Mouse (Mus musculus) kidney, embryonic 15.5 days (tissue): ENCODE measurements around the gene Zfp46. TPM values are rescaled to one million over a fixed set of nuclear protein-coding genes. Genes with fewer than 3 reads are reported as not detected.

ENCODE experiments used
- ATAC-seq: fragments of 200-750 bp; cut with Nextera tagmentation; replicated peaks from 2 replicates; pipeline ENCODE4 v1.8.0; 2017; ENCODE audit warnings: moderate TSS enrichment; ENCODE audit not compliant: low FRiP score
- H3K27ac ChIP-seq: fragments of 300-500 bp; sonication (generic); 2 replicates; pipeline ENCODE4 v1.5.1; 2015; ENCODE audit warnings: mild to moderate bottlenecking, inconsistent platforms
- H3K27me3 ChIP-seq: fragments of 300-500 bp; sonication (generic); 2 replicates; pipeline ENCODE4 v1.6.1; 2015; ENCODE audit warnings: inconsistent platforms
- H3K36me3 ChIP-seq: fragments of 300-500 bp; sonication (generic); 2 replicates; pipeline ENCODE4 v1.6.1; 2015; ENCODE audit warnings: inconsistent platforms
- H3K4me1 ChIP-seq: fragments of 300-500 bp; sonication (generic); 2 replicates; pipeline ENCODE4 v1.6.1; 2015; ENCODE audit warnings: inconsistent platforms
- H3K4me2 ChIP-seq: fragments of 300-500 bp; sonication (generic); 2 replicates; pipeline ENCODE4 v1.6.1; 2015; ENCODE audit warnings: moderate library complexity, mild to moderate bottlenecking, inconsistent platforms
- H3K4me3 ChIP-seq: fragments of 300-500 bp; sonication (generic); replicated peaks from 2 replicates; pipeline ENCODE4 v1.5.1; 2015; ENCODE audit warnings: mild to moderate bottlenecking, inconsistent platforms
- H3K9ac ChIP-seq: fragments of 300-500 bp; sonication (generic); 2 replicates; pipeline ENCODE4 v1.6.1; 2015; ENCODE audit warnings: mild to moderate bottlenecking, inconsistent platforms
- H3K9me3 ChIP-seq: fragments of 300-500 bp; sonication (generic); replicated peaks from 2 replicates; pipeline ENCODE4 v1.6.1; 2016; ENCODE audit warnings: inconsistent platforms
- WGBS: fragments of 180-500 bp; shearing (Covaris S2); methylation state at CpG from one replicate; pipeline ENCODE4 v1.1.7; 2015; ENCODE audit warnings: mixed read lengths; 5-methylcytosine and 5-hydroxymethylcytosine counted together
- polyA plus RNA-seq: library from polyadenylated mRNA; unstranded; fragments of >200 nt; fragmentation: Nextera tagmentation; extraction: Ambion mirVana; gene quantifications from 2 replicates; pipeline ENCODE4 v1.2.1, GENCODE M21; 2015

Zfp46 gene
- polyA plus RNA-seq, 1 experiment from 2014 or later = 22.8 TPM

DNA sequence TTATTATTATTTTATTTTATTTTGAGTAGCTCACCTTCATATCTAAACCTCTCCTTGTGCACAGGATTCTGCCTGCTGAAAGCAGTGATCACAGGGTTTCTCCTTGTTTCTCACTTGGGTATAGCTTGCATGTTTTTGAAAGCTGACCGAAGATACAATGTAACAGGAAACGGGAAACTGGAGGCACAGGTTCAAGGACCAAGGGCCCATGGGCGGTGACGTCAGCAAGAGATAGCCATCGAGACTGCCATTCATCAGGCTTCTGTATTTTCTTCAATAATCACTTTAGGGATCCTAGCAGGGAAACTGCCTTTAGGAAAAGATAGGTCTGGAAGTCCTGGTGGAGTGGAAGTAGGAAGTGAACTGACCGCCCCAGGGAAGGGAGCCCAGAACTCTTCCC lies 7.2 kb downstream of the Zfp46 start:
- 87% methylated on average over 6 of the region's 6 CpGs for WGBS

DNA sequence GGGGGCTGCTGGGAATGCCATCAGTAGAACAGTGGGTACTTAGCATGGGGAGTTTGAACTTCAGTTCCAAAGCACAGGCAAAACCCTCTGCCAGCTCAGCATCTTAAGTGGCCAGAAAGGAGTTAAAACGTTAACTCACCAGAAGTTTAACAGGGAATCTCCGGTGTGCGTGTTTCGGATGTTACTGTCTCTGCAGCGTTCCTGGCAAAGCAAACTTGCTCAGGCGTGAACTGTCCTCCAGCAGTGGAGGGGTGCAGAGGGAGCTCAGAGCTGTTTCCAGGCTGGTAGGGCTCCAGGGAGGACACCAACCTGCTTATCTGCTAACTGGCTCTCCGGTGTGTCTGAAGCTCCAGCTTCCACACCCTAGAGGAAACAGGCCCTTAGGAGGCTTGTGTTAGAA lies 11.5 kb downstream of the Zfp46 start:
- H3K9me3 ChIP-seq = no peaks in the 10 kb centered on the region
- H3K4me2 ChIP-seq = no peak overlapping the region
- no peaks in the 10 kb centered on the region for H3K4me1 ChIP-seq
- no peaks in the 10 kb centered on the region for H3K27me3 ChIP-seq
- 29% methylated on average over 7 of the region's 7 CpGs for WGBS
- peak overlapping the region; percentile 48; the same call in 1 of the 2 replicates for H3K27ac ChIP-seq
- no peak overlapping the region for H3K9ac ChIP-seq
- peak; percentile 62; the same call in 1 of the 2 replicates for ATAC-seq
- no peak overlapping the region for H3K4me3 ChIP-seq
- peaks cover 35% of the 10 kb centered on the region for H3K36me3 ChIP-seq

More for the DNA sequence above, 7.2 kb downstream of the Zfp46 start:
- ATAC-seq = no peak
- Histone ChIP-seq H3K9me3 (no peaks in the 10 kb centered on the region), H3K4me3 (no peak overlapping the region), H3K27me3 (no peaks in the 10 kb centered on the region), H3K4me2 (no peak overlapping the region), H3K9ac (no peak overlapping the region), H3K27ac (no peak overlapping the region), H3K36me3 (peaks cover 73% of the 10 kb centered on the region), H3K4me1 (peaks cover 9% of the 10 kb centered on the region)

DNA sequence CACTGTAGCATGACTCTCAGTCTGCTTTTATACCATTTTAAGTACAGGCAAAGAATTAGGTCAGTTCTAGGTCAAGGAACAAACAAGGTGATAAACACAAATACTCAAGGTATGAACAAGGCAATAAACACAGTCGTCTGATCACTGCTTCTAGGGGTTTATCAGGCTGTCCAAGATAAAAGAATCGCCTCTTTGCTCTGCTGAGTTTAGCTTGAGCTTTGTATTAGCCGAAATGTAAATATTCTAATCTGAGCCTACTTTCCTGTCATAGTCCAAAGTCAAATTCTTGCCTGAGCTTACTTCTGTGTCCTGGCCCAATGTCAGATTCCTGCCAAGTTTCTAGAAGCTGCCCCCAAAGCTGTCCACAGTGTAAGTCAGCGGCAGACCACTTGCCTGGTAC lies 18.0 kb downstream of the Zfp46 start:
- H3K4me2 ChIP-seq = no peak overlapping the region
- H3K27ac ChIP-seq = no peak overlapping the region
- H3K27me3 ChIP-seq = no peaks in the 10 kb centered on the region
- H3K9ac ChIP-seq = no peak overlapping the region
- H3K4me1 ChIP-seq = no peaks in the 10 kb centered on the region
- ATAC-seq = no peak
- no peak overlapping the region for H3K4me3 ChIP-seq
- no peaks in the 10 kb centered on the region for H3K9me3 ChIP-seq
- WGBS = 67% methylated on average over 4 of the region's 4 CpGs
- H3K36me3 ChIP-seq = no peaks in the 10 kb centered on the region

DNA sequence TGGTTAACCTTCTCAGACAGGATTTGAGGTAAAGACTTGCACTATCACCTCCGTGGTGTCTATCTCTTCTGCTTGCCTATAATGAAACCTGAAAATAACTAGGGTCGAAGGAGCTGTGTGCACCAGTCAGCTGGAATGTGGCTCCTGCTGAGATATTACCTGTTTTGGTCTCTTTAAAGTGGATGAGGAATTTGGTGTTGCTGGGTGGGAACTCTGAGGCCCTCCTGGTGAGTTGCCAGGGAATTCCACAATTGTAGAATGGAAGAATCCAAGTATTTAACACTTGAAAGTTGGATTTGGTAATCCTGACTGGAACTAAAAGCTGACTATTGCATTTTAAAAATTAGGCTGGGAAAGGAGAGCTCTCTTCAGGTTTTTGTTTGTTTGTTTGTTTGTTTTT lies 19.7 kb downstream of the Zfp46 start:
- Histone ChIP-seq H3K36me3 (no peaks in the 10 kb centered on the region), H3K27ac (no peak overlapping the region), H3K4me2 (no peak overlapping the region), H3K9ac (no peak overlapping the region), H3K4me1 (peaks cover 2% of the 10 kb centered on the region; the same call in 1 of the 2 replicates), H3K27me3 (no peaks in the 10 kb centered on the region), H3K9me3 (no peaks in the 10 kb centered on the region), H3K4me3 (no peak overlapping the region)
- ATAC-seq = no peak
- WGBS = 50% methylated on average over 2 of the region's 2 CpGs

DNA sequence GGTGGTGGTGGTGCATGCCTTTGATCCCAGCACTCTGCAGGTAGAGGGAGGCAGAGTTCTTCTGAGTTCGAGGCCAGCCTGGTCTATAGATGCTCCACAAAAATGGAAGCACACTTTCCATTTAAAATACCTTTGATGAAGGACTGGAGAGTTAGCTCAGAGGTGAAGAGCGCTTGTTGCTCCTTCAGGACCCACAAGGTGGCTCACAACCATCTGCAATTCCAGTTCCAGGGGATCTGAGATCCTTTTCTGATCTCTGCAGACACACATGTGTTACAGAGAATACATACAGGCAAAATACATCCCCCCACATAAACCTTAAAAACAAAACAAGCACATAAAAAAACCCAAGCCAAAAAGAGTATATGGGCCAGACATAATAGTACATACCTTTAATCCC lies 23.9 kb downstream of the Zfp46 start:
- WGBS = 65% methylated on average over 2 of the region's 2 CpGs
- ATAC-seq = no peak

DNA sequence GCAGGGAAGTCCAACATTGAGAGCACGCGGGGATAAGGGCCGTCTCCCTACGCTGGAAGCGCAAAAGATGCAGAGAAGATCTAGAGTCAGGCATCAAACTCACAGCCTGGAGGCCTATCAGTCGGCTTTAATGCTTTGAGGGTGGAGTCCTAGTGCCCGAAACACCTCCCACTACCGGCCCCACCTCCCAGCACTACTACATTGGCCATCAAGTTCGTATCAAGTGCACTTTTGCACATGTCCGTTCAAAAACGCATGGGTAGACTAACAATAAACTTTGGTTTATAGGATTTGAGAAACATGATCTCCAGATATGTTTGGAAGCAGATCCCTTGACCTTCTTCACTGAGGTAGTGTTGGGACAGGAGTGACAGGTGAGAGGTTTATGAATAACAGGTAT lies 25.3 kb downstream of the Zfp46 start:
- peaks cover 30% of the 10 kb centered on the region for H3K4me1 ChIP-seq
- no peaks in the 10 kb centered on the region for H3K36me3 ChIP-seq
- no peaks in the 10 kb centered on the region for H3K9me3 ChIP-seq
- H3K9ac ChIP-seq = peak overlapping the region; percentile 62
- no peaks in the 10 kb centered on the region for H3K27me3 ChIP-seq
- ATAC-seq = peak; percentile 41; the same call in 1 of the 2 replicates
- whole genome bisulfite sequencing = 2% methylated on average over 11 of the region's 11 CpGs
- peak overlapping the region; percentile 100 for H3K4me3 ChIP-seq
- H3K4me2 ChIP-seq = peak overlapping the region; percentile 75
- peak overlapping the region; percentile 99 for H3K27ac ChIP-seq

More for the DNA sequence above, 23.9 kb downstream of the Zfp46 start:
- H3K4me3 ChIP-seq = no peak overlapping the region
- peaks cover 19% of the 10 kb centered on the region for H3K4me1 ChIP-seq
- no peak overlapping the region for H3K27ac ChIP-seq
- no peak overlapping the region for H3K4me2 ChIP-seq
- H3K36me3 ChIP-seq = no peaks in the 10 kb centered on the region
- no peaks in the 10 kb centered on the region for H3K9me3 ChIP-seq
- H3K27me3 ChIP-seq = no peaks in the 10 kb centered on the region
- no peak overlapping the region for H3K9ac ChIP-seq

DNA sequence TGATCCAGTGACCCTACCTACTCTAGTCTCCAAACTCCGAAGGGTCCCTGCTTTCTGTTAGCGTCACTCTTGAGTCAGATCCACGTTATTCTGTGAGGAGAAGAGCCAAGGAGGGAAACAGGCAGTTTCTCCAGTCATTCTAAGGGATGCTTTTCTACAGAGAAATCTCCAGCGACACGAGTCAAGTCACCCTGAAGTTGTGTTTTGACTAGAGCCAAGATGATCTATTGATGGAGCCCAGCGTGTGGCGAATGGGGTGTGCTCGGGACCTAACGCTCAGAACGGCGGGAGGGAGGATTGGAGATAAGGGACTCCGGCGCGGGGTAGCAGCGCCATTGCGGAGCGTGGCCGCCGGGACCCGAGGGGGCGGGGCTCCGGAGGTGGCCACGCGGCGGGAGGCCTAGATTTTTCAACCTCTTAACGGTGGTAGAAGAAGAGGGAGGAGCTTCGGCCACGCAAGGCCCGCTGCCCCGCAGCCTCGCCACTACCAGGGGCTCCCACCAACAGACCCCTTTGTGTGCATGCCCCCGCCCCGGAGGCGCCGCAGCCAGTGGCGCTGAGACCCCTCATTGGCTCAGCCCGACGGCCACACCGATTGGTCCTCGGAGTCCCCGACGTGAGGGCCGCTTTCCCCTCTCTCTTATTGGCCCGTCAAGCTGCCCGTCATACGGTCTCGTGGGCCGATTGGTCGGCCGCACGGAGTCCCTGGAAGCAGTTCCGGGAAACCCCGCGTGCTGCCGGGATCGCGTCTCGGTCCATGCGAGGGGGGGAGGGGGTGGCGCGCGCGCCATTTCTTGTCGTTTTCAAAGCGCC lies 26.0 kb downstream of the Zfp46 start, which contains the start of gene Hnrnpr:
Hnrnpr (plus strand) TSS at position 714 of the 813 bp plus-strand sequence.
- H3K4me3 ChIP-seq = peak within 1 kb of the TSS; percentile 100
- peak within 1 kb of the TSS; percentile 100 for H3K9ac ChIP-seq
- ATAC-seq = peak; percentile 99
- H3K9me3 ChIP-seq = no peaks in the 10 kb centered on the region
- under 1% methylated on average over 65 of the region's 65 CpGs for WGBS
- no peaks in the 10 kb centered on the region for H3K27me3 ChIP-seq
- no peaks in the 10 kb centered on the region for H3K36me3 ChIP-seq
- peak within 1 kb of the TSS; percentile 75 for H3K4me2 ChIP-seq
- peaks cover 33% of the 10 kb centered on the region for H3K4me1 ChIP-seq
- H3K27ac ChIP-seq = peak within 1 kb of the TSS; percentile 99

DNA sequence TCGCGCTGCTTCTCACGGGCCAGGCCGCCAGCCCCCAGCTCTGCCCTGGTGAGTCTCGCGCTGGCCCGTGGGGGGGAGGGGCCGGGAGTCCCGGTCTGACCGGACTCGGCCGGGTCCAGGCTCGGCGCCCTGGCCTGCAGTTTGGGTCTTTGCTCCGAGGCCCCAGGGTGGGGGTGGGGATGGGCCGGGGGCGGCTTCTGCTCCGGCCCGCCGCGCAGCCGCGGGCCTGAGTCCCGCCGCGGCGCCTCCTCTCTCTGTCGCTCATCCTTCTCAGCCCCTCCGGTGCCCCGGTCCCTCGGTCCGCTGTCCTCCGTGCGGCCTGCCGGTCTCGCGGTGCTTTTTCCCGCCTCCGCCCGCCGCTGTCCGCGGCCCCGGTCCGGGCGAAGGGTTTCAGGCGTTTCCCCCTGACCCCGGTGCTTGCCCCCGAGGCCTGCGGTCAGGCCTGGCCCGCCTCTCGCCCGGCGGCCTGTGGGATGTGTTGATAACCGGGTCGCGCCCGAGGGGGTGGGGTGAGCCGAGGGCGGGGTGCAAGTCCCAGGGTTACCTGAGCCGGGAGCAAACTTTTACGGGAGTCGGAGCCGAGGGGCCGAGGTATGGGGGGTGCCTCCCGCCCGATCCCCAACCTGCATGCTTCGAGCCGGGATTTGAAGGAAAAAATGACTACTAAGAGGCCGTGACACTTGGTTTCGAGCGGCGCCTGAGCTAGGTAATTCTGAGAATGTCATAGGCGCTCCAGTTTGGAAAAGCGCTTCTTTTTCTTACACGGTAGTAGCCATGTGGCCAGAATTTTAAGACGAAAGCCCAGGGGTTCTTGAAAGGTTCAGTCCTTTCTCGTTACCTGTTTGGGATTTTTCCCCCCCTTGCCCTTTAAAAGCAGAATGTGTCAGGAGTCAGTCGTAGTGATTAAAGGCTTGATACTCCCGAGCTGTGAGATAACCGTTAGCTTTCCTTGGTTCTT lies 26.8 kb downstream of the Zfp46 start:
- H3K9ac ChIP-seq = peak overlapping the region; percentile 100
- WGBS = 0% methylated on average over 80 of the region's 81 CpGs
- H3K4me3 ChIP-seq = peak overlapping the region; percentile 100
- H3K27ac ChIP-seq = peak overlapping the region; percentile 99
- H3K4me2 ChIP-seq = peak overlapping the region; percentile 75
- H3K27me3 ChIP-seq = no peaks in the 10 kb centered on the region
- H3K4me1 ChIP-seq = peaks cover 33% of the 10 kb centered on the region
- H3K36me3 ChIP-seq = peaks cover 1% of the 10 kb centered on the region; the same call in 1 of the 2 replicates
- no peaks in the 10 kb centered on the region for H3K9me3 ChIP-seq
- peak; percentile 52 for ATAC-seq

DNA sequence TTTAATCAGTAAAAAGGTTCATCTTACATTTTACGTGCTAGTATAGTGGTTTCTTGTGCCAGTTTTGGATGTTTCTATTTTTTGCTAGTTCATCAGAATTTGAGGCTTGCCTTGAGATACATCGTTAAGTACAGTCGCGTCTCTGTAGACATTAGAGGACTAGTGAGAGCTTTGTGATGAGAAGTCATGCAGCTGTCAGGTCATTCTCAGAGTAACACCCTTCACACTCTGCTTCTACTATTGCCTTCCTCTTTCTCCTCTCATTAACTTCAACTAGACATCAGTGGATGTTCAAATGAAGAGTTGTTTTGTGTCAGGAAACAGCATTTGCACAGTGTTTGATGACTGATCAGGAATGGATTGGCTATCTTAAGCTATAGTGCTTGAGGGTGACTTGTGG lies 28.1 kb downstream of the Zfp46 start:
- Histone ChIP-seq H3K4me1 (peaks cover 33% of the 10 kb centered on the region), H3K4me3 (peak overlapping the region; percentile 100), H3K36me3 (peaks cover 13% of the 10 kb centered on the region), H3K9ac (peak overlapping the region; percentile 100), H3K9me3 (no peaks in the 10 kb centered on the region), H3K4me2 (peak overlapping the region; percentile 75), H3K27ac (no peak overlapping the region), H3K27me3 (no peaks in the 10 kb centered on the region)
- ATAC-seq = no peak
- 4% methylated on average over 4 of the region's 4 CpGs for WGBS

DNA sequence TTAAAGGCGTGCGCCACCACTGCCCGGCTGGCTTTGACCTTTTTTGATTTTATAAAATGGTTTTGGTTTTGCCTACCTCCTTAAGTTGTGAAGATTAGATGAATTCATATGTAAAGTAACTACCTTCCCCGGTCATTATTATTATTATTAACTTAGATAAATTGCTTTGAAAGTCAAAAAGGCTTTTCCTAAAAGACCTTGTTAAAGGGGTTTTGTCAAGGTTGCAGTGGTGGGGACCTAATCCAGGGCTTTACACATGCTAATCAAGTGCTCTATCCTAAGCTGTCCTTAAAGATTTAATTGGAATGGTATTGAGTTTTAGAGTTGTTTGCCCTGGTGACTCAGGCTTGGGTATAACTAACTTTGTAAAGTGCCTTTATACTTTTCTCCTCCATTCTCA lies 33.2 kb downstream of the Zfp46 start:
- no peak overlapping the region for H3K9ac ChIP-seq

DNA sequence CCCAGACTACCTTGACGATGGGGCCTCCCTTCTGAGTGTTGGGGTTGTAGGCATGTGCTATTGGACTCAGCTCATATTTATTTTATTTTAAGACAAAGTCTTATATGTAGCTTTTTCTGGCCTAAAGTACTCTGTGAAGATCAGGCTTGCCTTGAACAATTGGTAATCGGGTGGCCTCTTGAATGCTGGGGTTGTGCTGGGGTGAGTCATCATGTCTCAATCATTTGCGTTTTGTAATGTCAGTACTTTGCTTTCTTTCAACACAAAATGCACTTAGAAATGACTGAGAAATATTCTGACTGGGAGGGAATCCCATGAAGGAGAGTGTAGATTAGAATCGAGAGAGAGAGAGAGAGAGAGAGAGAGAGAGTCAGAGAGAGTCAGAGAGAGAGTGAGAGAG lies 35.5 kb downstream of the Zfp46 start:
- Histone ChIP-seq H3K4me3 (no peak overlapping the region), H3K27ac (no peak overlapping the region), H3K36me3 (peaks cover 83% of the 10 kb centered on the region), H3K4me1 (peaks cover 2% of the 10 kb centered on the region), H3K27me3 (no peaks in the 10 kb centered on the region), H3K9ac (no peak overlapping the region), H3K9me3 (no peaks in the 10 kb centered on the region), H3K4me2 (no peak overlapping the region)
- ATAC-seq = no peak
- 88% methylated on average over 4 of the region's 4 CpGs for WGBS

More for the DNA sequence above, 33.2 kb downstream of the Zfp46 start:
- Histone ChIP-seq H3K36me3 (peaks cover 61% of the 10 kb centered on the region), H3K4me1 (peaks cover 20% of the 10 kb centered on the region), H3K4me2 (no peak overlapping the region), H3K27me3 (no peaks in the 10 kb centered on the region), H3K27ac (no peak overlapping the region), H3K9me3 (no peaks in the 10 kb centered on the region), H3K4me3 (no peak overlapping the region)
- ATAC-seq = no peak
- WGBS = 90% methylated on average over 4 of the region's 4 CpGs

DNA sequence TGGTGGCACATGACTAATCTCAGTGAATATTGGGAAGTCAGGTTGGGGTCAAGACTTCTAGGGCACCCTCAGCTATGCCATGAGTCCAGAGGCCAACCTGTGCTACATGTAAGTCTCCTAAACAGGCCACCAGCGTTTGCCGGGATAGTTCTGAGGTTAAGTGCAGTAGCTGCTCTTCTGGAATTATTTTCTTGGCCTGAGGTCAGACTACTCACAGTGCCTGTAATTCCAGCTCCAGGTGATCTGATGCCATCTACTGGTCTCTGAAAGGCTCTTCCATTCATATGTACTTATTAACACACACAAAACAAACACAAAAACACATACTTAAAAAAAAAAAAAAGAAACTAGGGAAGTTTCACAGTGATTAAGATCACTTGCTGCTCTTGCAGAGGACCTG lies 39.7 kb downstream of the Zfp46 start:
- H3K4me1 ChIP-seq = no peaks in the 10 kb centered on the region
- 37% methylated on average over 2 of the region's 2 CpGs for WGBS
- H3K36me3 ChIP-seq = peaks cover 86% of the 10 kb centered on the region
- H3K9me3 ChIP-seq = no peaks in the 10 kb centered on the region
- no peak overlapping the region for H3K27ac ChIP-seq
- H3K4me2 ChIP-seq = no peak overlapping the region
- no peak for ATAC-seq
- no peak overlapping the region for H3K4me3 ChIP-seq
- no peaks in the 10 kb centered on the region for H3K27me3 ChIP-seq
- H3K9ac ChIP-seq = no peak overlapping the region
